Mouse (Mus musculus): ENCODE data around the gene Elovl6. TPM values are rescaled to one million over a fixed set of nuclear protein-coding genes. Genes with fewer than 3 reads are reported as not detected.

Gene Elovl6
- polyA plus RNA-seq, 1 experiment from 2014 or later = 24.4 TPM

DNA sequence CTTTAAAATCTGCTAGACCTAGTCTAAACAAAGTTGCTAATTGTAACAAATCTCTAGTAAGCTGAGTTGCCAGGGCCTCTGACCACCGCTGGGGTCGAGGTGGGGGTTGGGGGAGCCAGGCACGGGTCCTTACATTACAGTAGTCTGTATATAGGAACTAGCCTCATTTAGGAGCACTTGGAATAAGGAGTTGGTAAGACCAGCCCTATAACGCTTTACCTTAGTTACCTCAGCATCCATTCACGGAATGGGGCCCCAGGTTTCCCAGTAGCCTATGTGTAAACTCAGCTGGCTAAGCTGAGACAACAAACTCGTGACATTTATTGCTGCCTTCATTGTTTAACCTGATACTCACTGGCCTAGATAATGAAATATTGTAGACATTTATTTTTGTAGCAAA lies 3.3 kb downstream of the Elovl6 start:
- Histone ChIP-seq H3K36me3 (ENCODE audit: control insufficient read depth, insufficient read depth, low read length) (0 out of 2 replicates have a peak, but pooled peaks cover 4% of the 10 kb centered on the region), H3K9me3 (replicated peaks; ENCODE audit: control insufficient read depth, low read length) (no peaks in the 10 kb centered on the region), H3K27ac (ENCODE audit: low read depth, low read length) (peak overlapping the region; percentile 97), H3K4me1 (ENCODE audit: control insufficient read depth, insufficient read depth, low read length) (peaks cover 25% of the 10 kb centered on the region), H3K27me3 (replicated peaks; ENCODE audit: control insufficient read depth, insufficient read depth, low read length) (no peaks in the 10 kb centered on the region), H3K4me3 (ENCODE audit: low read depth, low read length) (peak overlapping the region; percentile 73), H3K9ac (ENCODE audit: low read length) (peak overlapping the region; percentile 95), H3K4me2 (ENCODE audit: low read length) (peak overlapping the region; percentile 76)
- DNase-seq (ENCODE audit: low spot score) = peak; percentile 16
- 6% methylated on average over 6 of the region's 6 CpGs for whole genome bisulfite sequencing
- ATAC-seq = no peak

DNA sequence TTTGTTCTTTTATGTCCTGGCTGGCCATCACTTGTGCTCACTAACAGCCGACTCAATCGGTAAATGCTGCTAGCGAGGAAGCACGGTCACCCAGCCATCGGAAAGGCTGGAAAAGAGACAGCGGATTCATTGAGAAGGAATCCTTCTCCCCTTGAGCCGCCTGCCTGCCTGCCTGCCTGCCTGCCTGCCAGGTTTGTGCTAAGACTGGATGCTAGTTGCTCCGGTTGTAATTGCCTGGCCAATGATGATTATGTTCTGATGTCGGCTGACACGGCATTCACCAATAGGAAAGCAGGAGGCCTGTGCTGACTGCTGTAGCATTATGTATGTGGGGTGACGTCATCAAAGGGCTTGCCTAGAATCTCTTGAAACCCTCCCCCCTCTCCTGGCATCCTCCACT lies 4.0 kb downstream of the Elovl6 start:
- Histone ChIP-seq H3K27ac (ENCODE audit: low read depth, low read length) (peak overlapping the region; percentile 97), H3K27me3 (replicated peaks; ENCODE audit: control insufficient read depth, insufficient read depth, low read length) (no peaks in the 10 kb centered on the region)

DNA sequence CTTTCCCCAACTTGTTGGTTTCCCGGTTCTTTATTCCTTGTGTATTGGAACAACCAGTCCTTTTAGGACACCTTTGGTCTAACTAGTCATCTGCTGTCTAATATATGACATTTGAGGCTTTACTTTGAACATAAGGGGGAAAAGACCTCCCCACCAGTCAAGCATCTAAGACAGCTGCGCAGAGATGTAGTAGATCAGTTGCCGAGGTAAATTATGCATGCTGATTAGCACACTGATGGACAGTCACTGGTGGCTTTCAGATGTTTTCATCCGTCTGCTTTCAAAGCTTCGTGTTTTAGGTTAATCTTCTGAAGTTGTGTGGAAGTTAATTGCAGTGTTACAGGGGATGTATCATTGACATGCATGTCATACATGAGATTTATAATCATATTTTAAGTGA lies 5.8 kb downstream of the Elovl6 start:
- DNase-seq (ENCODE audit: low spot score) = no peak
- Histone ChIP-seq H3K36me3 (ENCODE audit: control insufficient read depth, insufficient read depth, low read length) (peaks cover 20% of the 10 kb centered on the region; the same call in 1 of the 2 replicates), H3K9ac (ENCODE audit: low read length) (no peak overlapping the region), H3K4me2 (ENCODE audit: low read length) (no peak overlapping the region), H3K27me3 (replicated peaks; ENCODE audit: control insufficient read depth, insufficient read depth, low read length) (no peaks in the 10 kb centered on the region), H3K9me3 (replicated peaks; ENCODE audit: control insufficient read depth, low read length) (no peaks in the 10 kb centered on the region), H3K4me3 (ENCODE audit: low read depth, low read length) (no peak overlapping the region), H3K4me1 (ENCODE audit: control insufficient read depth, insufficient read depth, low read length) (peaks cover 22% of the 10 kb centered on the region), H3K27ac (ENCODE audit: low read depth, low read length) (no peak overlapping the region)
- 46% methylated on average over 5 of the region's 5 CpGs for WGBS
- ATAC-seq = no peak

More for the DNA sequence above, 4.0 kb downstream of the Elovl6 start:
- DNase-seq (ENCODE audit: low spot score) (peak; percentile 100), ATAC-seq (peak; percentile 92)
- H3K4me1 ChIP-seq (ENCODE audit: control insufficient read depth, insufficient read depth, low read length) = peaks cover 25% of the 10 kb centered on the region
- peak overlapping the region; percentile 76 for H3K4me2 ChIP-seq (ENCODE audit: low read length)
- H3K9me3 ChIP-seq (replicated peaks; ENCODE audit: control insufficient read depth, low read length) = no peaks in the 10 kb centered on the region
- peak overlapping the region; percentile 73 for H3K4me3 ChIP-seq (ENCODE audit: low read depth, low read length)
- peak overlapping the region; percentile 95 for H3K9ac ChIP-seq (ENCODE audit: low read length)
- WGBS = 0% methylated on average over 11 of the region's 11 CpGs
- H3K36me3 ChIP-seq (ENCODE audit: control insufficient read depth, insufficient read depth, low read length) = 0 out of 2 replicates have a peak, but pooled peaks cover 5% of the 10 kb centered on the region

DNA sequence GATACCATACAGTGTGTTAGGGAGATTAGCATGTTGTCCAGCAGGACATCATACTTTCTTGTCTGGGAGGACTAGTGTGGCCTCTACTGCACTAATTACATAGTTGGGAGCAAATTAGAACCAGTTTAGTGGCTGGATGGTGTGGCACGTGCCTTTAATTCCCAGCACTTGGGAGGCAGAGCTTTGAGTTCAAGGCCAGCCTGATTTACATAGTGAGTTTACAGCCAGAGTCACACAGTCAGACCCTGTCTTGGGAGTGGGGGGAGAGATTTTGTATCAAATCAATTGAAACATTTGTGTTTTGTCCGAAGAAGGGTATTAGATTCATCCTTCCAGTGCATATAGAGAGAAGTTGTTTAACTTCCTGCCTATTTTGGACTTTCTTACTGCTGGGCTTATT lies 8.7 kb downstream of the Elovl6 start:
- no peak overlapping the region for H3K27ac ChIP-seq (ENCODE audit: low read depth, low read length)
- H3K4me2 ChIP-seq (ENCODE audit: low read length) = no peak overlapping the region
- WGBS = 88% methylated on average over 2 of the region's 2 CpGs
- H3K9ac ChIP-seq (ENCODE audit: low read length) = no peak overlapping the region
- H3K9me3 ChIP-seq (replicated peaks; ENCODE audit: control insufficient read depth, low read length) = 0 out of 2 replicates have a peak, but pooled peaks cover 3% of the 10 kb centered on the region
- DNase-seq (ENCODE audit: low spot score) = no peak
- peaks cover 31% of the 10 kb centered on the region; the same call in 1 of the 2 replicates for H3K36me3 ChIP-seq (ENCODE audit: control insufficient read depth, insufficient read depth, low read length)
- ATAC-seq = no peak
- no peak overlapping the region for H3K4me3 ChIP-seq (ENCODE audit: low read depth, low read length)
- H3K4me1 ChIP-seq (ENCODE audit: control insufficient read depth, insufficient read depth, low read length) = peaks cover 14% of the 10 kb centered on the region
- H3K27me3 ChIP-seq (replicated peaks; ENCODE audit: control insufficient read depth, insufficient read depth, low read length) = no peaks in the 10 kb centered on the region

DNA sequence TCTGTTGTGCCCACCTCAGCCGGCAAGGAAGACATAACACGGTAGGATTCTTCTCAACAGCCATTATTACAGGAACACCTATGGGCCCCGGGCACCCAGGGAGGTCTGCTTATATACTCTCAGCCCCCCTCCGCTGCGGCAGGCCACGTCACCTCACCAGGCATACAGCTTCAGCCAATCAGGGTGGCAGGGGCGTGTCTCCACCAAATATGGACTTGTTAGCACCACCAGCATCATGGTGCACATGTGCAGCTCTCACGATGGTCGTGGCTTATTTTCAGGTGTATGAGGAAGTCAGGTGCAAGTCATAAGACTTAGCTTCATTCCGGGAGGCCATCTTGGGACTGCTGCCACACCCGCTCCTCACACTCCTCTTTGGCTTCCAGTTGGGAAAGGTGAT lies 9.3 kb downstream of the Elovl6 start:
- Histone ChIP-seq H3K27ac (ENCODE audit: low read depth, low read length) (no peak overlapping the region), H3K4me2 (ENCODE audit: low read length) (no peak overlapping the region), H3K4me3 (ENCODE audit: low read depth, low read length) (no peak overlapping the region), H3K4me1 (ENCODE audit: control insufficient read depth, insufficient read depth, low read length) (peaks cover 14% of the 10 kb centered on the region), H3K9me3 (replicated peaks; ENCODE audit: control insufficient read depth, low read length) (0 out of 2 replicates have a peak, but pooled peaks cover 3% of the 10 kb centered on the region), H3K27me3 (replicated peaks; ENCODE audit: control insufficient read depth, insufficient read depth, low read length) (no peaks in the 10 kb centered on the region), H3K36me3 (ENCODE audit: control insufficient read depth, insufficient read depth, low read length) (peaks cover 31% of the 10 kb centered on the region; the same call in 1 of the 2 replicates), H3K9ac (ENCODE audit: low read length) (no peak overlapping the region)
- DNase-seq (ENCODE audit: low spot score) (no peak), ATAC-seq (no peak)
- WGBS = 96% methylated on average over 11 of the region's 11 CpGs

DNA sequence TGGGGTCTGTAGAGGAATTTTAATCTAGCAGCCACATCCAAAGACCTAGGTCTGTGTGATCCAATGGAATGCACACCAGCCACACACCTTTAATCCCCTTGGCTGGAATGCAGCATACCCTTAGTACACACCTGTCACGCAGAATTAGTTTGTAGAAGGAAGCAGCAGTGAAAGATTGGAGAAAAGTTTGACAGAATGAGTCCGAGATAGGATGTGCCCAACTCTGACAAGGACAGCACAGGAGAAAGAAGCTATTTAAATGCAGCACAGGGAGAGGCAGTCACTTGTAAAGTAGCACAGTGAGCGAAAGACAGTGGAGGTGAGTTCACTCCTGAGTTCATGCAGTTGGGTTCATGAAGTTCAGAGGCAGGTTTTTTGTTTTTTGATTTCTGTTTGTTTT lies 11.2 kb downstream of the Elovl6 start:
- 96% methylated on average over 3 of the region's 3 CpGs for WGBS
- Histone ChIP-seq H3K27me3 (replicated peaks; ENCODE audit: control insufficient read depth, insufficient read depth, low read length) (no peaks in the 10 kb centered on the region), H3K4me3 (ENCODE audit: low read depth, low read length) (no peak overlapping the region), H3K4me2 (ENCODE audit: low read length) (no peak overlapping the region), H3K9me3 (replicated peaks; ENCODE audit: control insufficient read depth, low read length) (0 out of 2 replicates have a peak, but pooled peaks cover 3% of the 10 kb centered on the region), H3K4me1 (ENCODE audit: control insufficient read depth, insufficient read depth, low read length) (no peaks in the 10 kb centered on the region), H3K36me3 (ENCODE audit: control insufficient read depth, insufficient read depth, low read length) (peaks cover 31% of the 10 kb centered on the region; the same call in 1 of the 2 replicates), H3K27ac (ENCODE audit: low read depth, low read length) (no peak overlapping the region), H3K9ac (ENCODE audit: low read length) (no peak overlapping the region)
- no peak for ATAC-seq
- no peak for DNase-seq (ENCODE audit: low spot score)

DNA sequence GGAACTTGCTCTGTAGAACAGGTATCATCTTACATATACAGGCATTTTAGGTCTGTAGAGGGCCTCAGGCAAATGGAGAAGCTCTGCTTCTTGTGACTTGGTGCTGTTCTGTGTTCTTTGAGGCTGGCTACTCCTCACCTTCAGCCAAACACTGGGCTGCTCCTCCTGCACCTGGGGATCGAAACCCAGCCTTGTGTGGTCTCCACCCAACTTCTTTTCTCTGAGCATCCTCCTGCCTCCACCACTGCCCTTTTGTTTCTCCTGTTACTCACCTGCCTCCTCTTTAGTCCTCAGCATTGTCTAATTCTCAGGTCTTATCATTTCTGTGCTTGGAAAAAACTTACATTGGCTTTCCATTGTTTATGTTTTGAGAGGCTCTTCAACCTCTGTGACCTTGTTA lies 12.1 kb downstream of the Elovl6 start:
- Histone ChIP-seq H3K4me3 (ENCODE audit: low read depth, low read length) (no peak overlapping the region), H3K4me2 (ENCODE audit: low read length) (no peak overlapping the region), H3K36me3 (ENCODE audit: control insufficient read depth, insufficient read depth, low read length) (peaks cover 31% of the 10 kb centered on the region; the same call in 1 of the 2 replicates), H3K9ac (ENCODE audit: low read length) (no peak overlapping the region), H3K4me1 (ENCODE audit: control insufficient read depth, insufficient read depth, low read length) (no peaks in the 10 kb centered on the region), H3K27ac (ENCODE audit: low read depth, low read length) (no peak overlapping the region), H3K9me3 (replicated peaks; ENCODE audit: control insufficient read depth, low read length) (0 out of 2 replicates have a peak, but pooled peaks cover 3% of the 10 kb centered on the region), H3K27me3 (replicated peaks; ENCODE audit: control insufficient read depth, insufficient read depth, low read length) (no peaks in the 10 kb centered on the region)
- no peak for ATAC-seq
- DNase-seq (ENCODE audit: low spot score) = no peak
- 87% methylated on average over 1 of the region's 1 CpGs for WGBS

DNA sequence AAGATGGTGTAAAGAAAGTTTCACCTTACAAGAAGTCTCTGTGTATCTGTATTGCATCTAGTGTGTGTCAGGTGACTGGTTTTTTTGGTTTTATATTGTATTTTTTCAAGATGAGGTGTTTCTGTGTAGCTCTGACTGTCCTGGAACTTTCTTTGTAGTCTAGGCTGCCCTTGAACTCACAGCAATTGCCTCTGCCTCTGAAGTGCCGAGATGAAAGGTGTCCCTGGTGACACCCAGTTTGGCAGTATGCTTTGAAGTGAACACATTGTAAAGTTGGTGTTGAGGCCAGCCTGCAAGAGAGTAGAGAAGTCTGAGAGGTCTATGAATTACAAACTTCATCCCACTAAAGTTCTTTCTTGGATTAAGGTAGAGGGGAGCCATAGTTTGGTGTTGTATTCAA lies 13.1 kb downstream of the Elovl6 start:
- no peak overlapping the region for H3K4me3 ChIP-seq (ENCODE audit: low read depth, low read length)
- no peak overlapping the region for H3K4me2 ChIP-seq (ENCODE audit: low read length)
- ATAC-seq (no peak), DNase-seq (ENCODE audit: low spot score) (no peak)
- no peaks in the 10 kb centered on the region for H3K27me3 ChIP-seq (replicated peaks; ENCODE audit: control insufficient read depth, insufficient read depth, low read length)
- 0 out of 2 replicates have a peak, but pooled peaks cover 3% of the 10 kb centered on the region for H3K9me3 ChIP-seq (replicated peaks; ENCODE audit: control insufficient read depth, low read length)
- no peaks in the 10 kb centered on the region for H3K4me1 ChIP-seq (ENCODE audit: control insufficient read depth, insufficient read depth, low read length)
- 63% methylated on average over 1 of the region's 1 CpGs for WGBS
- H3K27ac ChIP-seq (ENCODE audit: low read depth, low read length) = no peak overlapping the region
- H3K9ac ChIP-seq (ENCODE audit: low read length) = no peak overlapping the region
- peaks cover 29% of the 10 kb centered on the region; the same call in 1 of the 2 replicates for H3K36me3 ChIP-seq (ENCODE audit: control insufficient read depth, insufficient read depth, low read length)

DNA sequence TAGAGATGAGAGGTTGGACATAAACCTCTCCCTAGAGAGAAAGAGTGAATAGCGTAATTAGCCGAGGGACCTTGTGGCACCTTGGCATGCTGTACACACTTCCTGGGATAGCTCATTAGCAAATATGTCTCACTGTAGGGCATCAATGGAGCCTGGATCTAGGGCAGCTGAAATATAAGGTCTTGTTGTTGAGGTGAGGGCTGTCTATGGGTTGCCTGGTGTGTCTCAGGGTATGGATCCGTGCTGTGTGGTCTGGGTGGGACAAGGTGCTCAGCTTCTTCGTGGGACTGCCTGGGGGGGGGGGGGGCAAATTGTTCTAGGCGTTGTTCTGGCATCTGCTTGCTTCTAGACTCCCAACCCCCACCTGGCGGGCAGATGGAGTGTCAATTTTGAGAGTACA lies 13.6 kb downstream of the Elovl6 start:
- Histone ChIP-seq H3K4me3 (ENCODE audit: low read depth, low read length) (no peak overlapping the region), H3K9me3 (replicated peaks; ENCODE audit: control insufficient read depth, low read length) (0 out of 2 replicates have a peak, but pooled peaks cover 3% of the 10 kb centered on the region), H3K36me3 (ENCODE audit: control insufficient read depth, insufficient read depth, low read length) (peaks cover 26% of the 10 kb centered on the region; the same call in 1 of the 2 replicates), H3K27ac (ENCODE audit: low read depth, low read length) (no peak overlapping the region), H3K27me3 (replicated peaks; ENCODE audit: control insufficient read depth, insufficient read depth, low read length) (no peaks in the 10 kb centered on the region), H3K9ac (ENCODE audit: low read length) (no peak overlapping the region), H3K4me1 (ENCODE audit: control insufficient read depth, insufficient read depth, low read length) (no peaks in the 10 kb centered on the region), H3K4me2 (ENCODE audit: low read length) (no peak overlapping the region)
- DNase-seq (ENCODE audit: low spot score) (no peak), ATAC-seq (no peak; the same call in 1 of the 2 replicates)
- WGBS = 72% methylated on average over 6 of the region's 6 CpGs

Measured in forebrain, embryonic 14.5 days (tissue).